Mouse (Mus musculus) cortical plate, adult 2 months (tissue): ENCODE measurements around the gene Sh2d6.

Experiments used
- CTCF ChIP-seq: fragments of 200-500 bp; IDR thresholded peaks from 2 replicates; pipeline ENCODE4 v1.5.1; 2011; ENCODE audit warnings: mild to moderate bottlenecking, control low read depth, low read length; ENCODE audit not compliant: insufficient read depth; ENCODE audit errors: extremely low read depth
- POLR2A ChIP-seq: fragments of 200-500 bp; IDR thresholded peaks from 2 replicates; pipeline ENCODE4 v1.6.1; 2011; ENCODE audit warnings: mild to moderate bottlenecking, low read length, control low read depth; ENCODE audit not compliant: insufficient read depth; ENCODE audit errors: extremely low read depth

DNA sequence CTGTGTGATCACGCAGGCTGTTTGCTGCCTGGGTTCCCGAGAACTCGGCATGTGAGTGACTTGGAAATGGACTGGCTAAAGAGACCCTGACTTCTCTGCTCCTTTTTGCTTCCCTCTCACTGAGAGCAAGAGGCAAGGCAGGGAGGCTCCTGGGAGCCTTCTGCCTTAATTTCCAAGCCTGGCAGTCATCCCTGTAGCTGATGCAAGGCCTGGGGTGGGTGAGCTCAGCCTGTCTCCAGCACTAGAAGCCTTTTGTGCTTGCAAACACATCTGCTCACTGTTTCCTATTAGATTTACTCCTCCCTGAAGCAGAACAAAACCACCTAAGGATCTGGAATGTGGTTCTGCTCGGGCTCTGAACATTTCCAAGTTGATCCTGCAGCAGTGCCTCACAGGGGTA is 12.9 kb downstream of the Sh2d6 start:
- no peak for TF ChIP-seq CTCF
- TF ChIP-seq POLR2A = no peak
